8 mouse cellular contexts compared by ENCODE assay signal in genomic region chr11:120951237-120951636, GRCm38 (mm10). TPM values are rescaled to one million over a fixed set of nuclear protein-coding genes. Genes with fewer than 3 reads are reported as not detected.
DNase-seq lines count a peak whose midpoint lies in the region; ATAC-seq and TF ChIP-seq lines count a peak whose summit lies in the region.

No protein-coding gene starts in this region.

- WGBS in kidney, embryonic 15.5 days, result 27% methylated on average over 8 of the region's 8 CpGs
- WGBS in hindbrain, embryonic 13.5 days, result 17% methylated on average over 8 of the region's 8 CpGs
- WGBS in midbrain, embryonic 13.5 days, result 12% methylated on average over 8 of the region's 8 CpGs

- peaks cover 51% of the 10 kb centered on the region for H3K4me1 ChIP-seq in kidney, embryonic 15.5 days
- H3K4me1 ChIP-seq in cortical plate, adult 2 months (ENCODE audit: control insufficient read depth, insufficient read depth, low read length), result no peaks in the 10 kb centered on the region
- peaks cover 39% of the 10 kb centered on the region for H3K4me1 ChIP-seq in hindbrain, embryonic 13.5 days (replicated peaks)
- peaks cover 36% of the 10 kb centered on the region for H3K4me1 ChIP-seq in midbrain, embryonic 13.5 days (replicated peaks)

- no peak for TF ChIP-seq POLR2A in cortical plate, adult 2 months (IDR thresholded peaks at IDR 0.05; ENCODE audit: extremely low read depth, insufficient read depth, low read length)

- no peak for TF ChIP-seq CTCF in cortical plate, adult 2 months (IDR thresholded peaks at IDR 0.05; ENCODE audit: extremely low read depth, insufficient read depth, low read length)

- no peaks in the 10 kb centered on the region for H3K9me3 ChIP-seq in kidney, embryonic 15.5 days (replicated peaks)
- H3K9me3 ChIP-seq in hindbrain, embryonic 13.5 days, result no peaks in the 10 kb centered on the region
- no peaks in the 10 kb centered on the region for H3K9me3 ChIP-seq in midbrain, embryonic 13.5 days

- H3K4me2 ChIP-seq in kidney, embryonic 15.5 days, result peak overlapping the region; percentile 89
- H3K4me2 ChIP-seq in hindbrain, embryonic 13.5 days, result peak overlapping the region; percentile 66
- peak overlapping the region; percentile 59 for H3K4me2 ChIP-seq in midbrain, embryonic 13.5 days (replicated peaks)

- peak overlapping the region; percentile 61 for H3K4me3 ChIP-seq in kidney, embryonic 15.5 days (replicated peaks)
- H3K4me3 ChIP-seq in cortical plate, adult 2 months (ENCODE audit: insufficient read depth, low read length), result peak overlapping the region; percentile 33
- peak overlapping the region; percentile 44 for H3K4me3 ChIP-seq in hindbrain, embryonic 13.5 days
- H3K4me3 ChIP-seq in midbrain, embryonic 13.5 days (replicated peaks), result peak overlapping the region; percentile 43

- DNase-seq in kidney, adult 8-10 months, result no peak
- DNase-seq in adrenal gland, postnatal 36 days, result no peak
- no peak for DNase-seq in spleen, postnatal 14 days (ENCODE audit: low spot score in 2 of 2)

- H3K9ac ChIP-seq in kidney, embryonic 15.5 days, result peak overlapping the region; percentile 41
- peak overlapping the region; percentile 70 for H3K9ac ChIP-seq in hindbrain, embryonic 13.5 days
- H3K9ac ChIP-seq in midbrain, embryonic 13.5 days (replicated peaks), result peak overlapping the region; percentile 63

- H3K27me3 ChIP-seq in kidney, embryonic 15.5 days, result peaks cover 19% of the 10 kb centered on the region
- peaks cover 40% of the 10 kb centered on the region for H3K27me3 ChIP-seq in hindbrain, embryonic 13.5 days
- peaks cover 40% of the 10 kb centered on the region for H3K27me3 ChIP-seq in midbrain, embryonic 13.5 days

- ATAC-seq in kidney, embryonic 15.5 days (replicated peaks; ENCODE audit: low FRiP score), result no peak; the same call in none of the 2 replicates
- peak; percentile 18; the same call in 1 of the 2 replicates for ATAC-seq in hindbrain, embryonic 13.5 days (ENCODE audit: low FRiP score)
- peak; percentile 46 for ATAC-seq in midbrain, embryonic 13.5 days
- no peak for ATAC-seq in megakaryocyte progenitor cell, adult 5-6 weeks (replicated peaks; ENCODE audit: poor library complexity)

- H3K36me3 ChIP-seq in kidney, embryonic 15.5 days, result peaks cover 9% of the 10 kb centered on the region
- H3K36me3 ChIP-seq in hindbrain, embryonic 13.5 days, result peaks cover 9% of the 10 kb centered on the region
- H3K36me3 ChIP-seq in midbrain, embryonic 13.5 days, result peaks cover 16% of the 10 kb centered on the region

- H3K27ac ChIP-seq in kidney, embryonic 15.5 days, result peak overlapping the region; percentile 82
- H3K27ac ChIP-seq in cortical plate, adult 2 months (ENCODE audit: insufficient read depth, low read length), result no peak overlapping the region
- peak overlapping the region; percentile 48 for H3K27ac ChIP-seq in hindbrain, embryonic 13.5 days
- H3K27ac ChIP-seq in midbrain, embryonic 13.5 days, result 0 out of 2 replicates have a peak overlapping the region, but pooled peaks have one; percentile 5

RNA-seq across cellular contexts. Expression of gene Slc16a3, which starts 3.0 kb away (rescaled TPM):
- 54.0 and 66.0 TPM in 2 replicates for polyA plus RNA-seq in kidney, embryonic 15.5 days (2015; fragmentation: Nextera tagmentation; extraction: Ambion mirVana)
- 6.1 and 7.1 TPM in 2 replicates for polyA plus RNA-seq in cortical plate, adult 2 months (2012; rRNA removed)
- polyA plus RNA-seq in hindbrain, embryonic 13.5 days (2015; fragmentation: Nextera tagmentation; extraction: Ambion mirVana), result 11.7 and 14.9 TPM in 2 replicates
- polyA plus RNA-seq in midbrain, embryonic 13.5 days (2015; fragmentation: Nextera tagmentation; extraction: Ambion mirVana), result 10.1 and 14.0 TPM in 2 replicates
- 4.4 and 5.3 TPM in 2 replicates for total RNA-seq in megakaryocyte progenitor cell, adult 5-6 weeks (2015)
- 6.0 and 7.5 TPM in 2 replicates for total RNA-seq in megakaryocyte progenitor cell, adult 5-6 weeks (2017)
- total RNA-seq in adrenal gland, postnatal 36 days (2021), result 1 to 10 TPM in 1 of 2 experiments, under 1 TPM in 1; 0.89 to 2.1 TPM

RNA-seq across cellular contexts. Expression of gene Ccdc57, which starts 18.6 kb away (rescaled TPM):
- polyA plus RNA-seq in kidney, embryonic 15.5 days (2015; fragmentation: Nextera tagmentation; extraction: Ambion mirVana), result 8.0 and 8.4 TPM in 2 replicates
- polyA plus RNA-seq in cortical plate, adult 2 months (2012; rRNA removed), result 11.0 and 13.1 TPM in 2 replicates
- polyA plus RNA-seq in hindbrain, embryonic 13.5 days (2015; fragmentation: Nextera tagmentation; extraction: Ambion mirVana), result 4.8 and 5.4 TPM in 2 replicates
- 5.2 and 6.1 TPM in 2 replicates for polyA plus RNA-seq in midbrain, embryonic 13.5 days (2015; fragmentation: Nextera tagmentation; extraction: Ambion mirVana)
- 4.5 and 6.4 TPM in 2 replicates for total RNA-seq in megakaryocyte progenitor cell, adult 5-6 weeks (2015)
- 6.4 and 8.4 TPM in 2 replicates for total RNA-seq in megakaryocyte progenitor cell, adult 5-6 weeks (2017)
- 10 to 100 TPM; 10.6 to 22.0 TPM for total RNA-seq in adrenal gland, postnatal 36 days (2021)

RNA-seq across cellular contexts. Expression of gene Csnk1d, which starts 39.9 kb away (rescaled TPM):
- 129 and 140 TPM in 2 replicates for polyA plus RNA-seq in kidney, embryonic 15.5 days (2015; fragmentation: Nextera tagmentation; extraction: Ambion mirVana)
- 108 and 110 TPM in 2 replicates for polyA plus RNA-seq in cortical plate, adult 2 months (2012; rRNA removed)
- polyA plus RNA-seq in hindbrain, embryonic 13.5 days (2015; fragmentation: Nextera tagmentation; extraction: Ambion mirVana), result 147 and 148 TPM in 2 replicates
- 152 and 161 TPM in 2 replicates for polyA plus RNA-seq in midbrain, embryonic 13.5 days (2015; fragmentation: Nextera tagmentation; extraction: Ambion mirVana)
- total RNA-seq in megakaryocyte progenitor cell, adult 5-6 weeks (2015), result 51.3 and 64.2 TPM in 2 replicates
- total RNA-seq in megakaryocyte progenitor cell, adult 5-6 weeks (2017), result 69.8 and 74.2 TPM in 2 replicates
- total RNA-seq in adrenal gland, postnatal 36 days (2021), result 100 to 1,000 TPM; 126 to 127 TPM

Comparison
In these comparisons a context has a peak if more than half of its experiments do, and no peak if none do; other contexts are left out.
1. ATAC-seq: peak in hindbrain, embryonic 13.5 days (single experiment) and midbrain, embryonic 13.5 days (single experiment); none in kidney, embryonic 15.5 days (single experiment) and megakaryocyte progenitor cell, adult 5-6 weeks (single experiment).
2. Peak in every context shown above with its lines, with median percentiles within 50 percentile points of each other: H3K4me2 ChIP-seq, H3K4me3 ChIP-seq and H3K9ac ChIP-seq.